Mouse (Mus musculus): ENCODE data around the gene Camk2g. TPM values are rescaled to one million over a fixed set of nuclear protein-coding genes. Genes with fewer than 3 reads are reported as not detected.

Camk2g gene
- total and polyA plus RNA-seq, 3 experiments: 36.8 to 41.0 (median 37.0) TPM

DNA sequence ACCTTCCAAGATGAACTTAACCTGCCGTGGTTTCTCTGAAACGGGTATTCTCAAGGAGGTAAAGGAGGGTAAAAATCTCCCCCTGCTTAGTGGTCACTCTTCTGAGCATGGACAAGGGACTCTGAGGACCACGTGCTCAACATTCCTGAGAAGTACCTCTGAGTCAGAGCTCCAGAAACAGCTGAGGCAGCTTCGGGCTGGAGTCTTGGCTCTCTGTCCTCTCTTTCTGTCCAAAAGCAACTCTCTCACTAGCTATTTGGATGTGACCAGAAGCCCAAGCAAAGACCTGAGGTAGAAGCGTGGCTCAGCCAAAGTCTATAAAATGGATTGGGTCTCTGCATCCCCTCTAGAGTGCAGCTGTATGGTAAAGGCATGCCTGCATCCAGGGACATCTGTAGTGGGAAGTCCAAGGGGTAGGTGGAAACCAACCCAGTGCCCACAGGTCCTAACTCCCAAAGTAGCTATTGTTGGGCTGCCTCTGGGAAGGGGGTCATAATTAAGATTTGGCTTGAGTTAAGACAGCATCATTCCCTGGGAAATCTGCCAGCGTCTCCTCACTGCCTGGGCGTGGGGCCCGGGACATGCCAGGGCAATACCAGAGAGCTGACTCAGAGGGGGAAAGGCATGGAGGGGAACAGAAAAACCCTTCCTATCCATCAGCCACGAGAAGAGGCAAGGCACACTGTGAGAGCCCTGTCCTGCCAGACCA, 11.2 kb upstream of the Camk2g start:
- Histone ChIP-seq H3K27me3 (ENCODE audit: control insufficient read depth, insufficient read depth, low read length) (no peaks in the 10 kb centered on the region), H3K4me1 (ENCODE audit: control insufficient read depth, insufficient read depth, low read length) (peaks cover 15% of the 10 kb centered on the region), H3K9ac (ENCODE audit: low read depth, low read length) (no peak overlapping the region), H3K79me2 (replicated peaks; ENCODE audit: control insufficient read depth, insufficient read depth, low read length) (no peaks in the 10 kb centered on the region), H3K36me3 (ENCODE audit: control insufficient read depth, insufficient read depth, low read length) (no peaks in the 10 kb centered on the region), H3K4me3 (no peak overlapping the region), H3K27ac (peak overlapping the region; percentile 24)
- intact Hi-C loops (cut with DNase I): loop anchor here (2.0 to 10.0 kb wide), 4 partner anchors 124 to 310 kb away; partner anchors contain the start of gene Vcl
- 13% methylated on average over 9 of the region's 9 CpGs for WGBS
- TF ChIP-seq EP300 (IDR thresholded peaks at IDR 0.05; ENCODE audit: insufficient read depth, low read depth, low read length): 0 out of 2 replicates have a peak, but pooled peaks have one; percentile 17
- no peak for TF ChIP-seq CTCF (IDR thresholded peaks at IDR 0.05)
- DNase-seq: peak; percentile 80 to 87

DNA sequence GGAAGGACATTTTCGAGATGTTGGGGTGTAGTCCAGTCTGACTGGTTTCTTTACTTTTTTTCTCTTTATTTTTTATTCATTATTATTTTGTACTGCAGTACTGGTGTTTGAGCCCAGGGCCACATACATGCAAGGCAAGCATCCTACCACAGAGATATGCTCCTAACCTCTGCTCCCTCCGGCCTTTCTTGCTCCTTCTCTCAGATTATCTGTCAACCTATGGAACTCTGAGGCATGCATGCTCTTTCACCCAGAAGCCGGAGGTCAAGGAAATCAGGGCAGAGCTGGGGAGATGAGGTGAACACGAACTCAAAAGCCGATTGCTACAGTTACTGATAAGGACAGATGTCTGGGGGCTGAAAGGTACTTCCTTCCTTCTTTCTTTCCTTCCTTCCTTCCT, 10.6 kb upstream of the Camk2g start:
- Histone ChIP-seq H3K4me1 (ENCODE audit: control insufficient read depth, insufficient read depth, low read length) (peaks cover 15% of the 10 kb centered on the region), H3K27me3 (ENCODE audit: control insufficient read depth, insufficient read depth, low read length) (no peaks in the 10 kb centered on the region), H3K9ac (ENCODE audit: low read depth, low read length) (no peak overlapping the region), H3K4me3 (no peak overlapping the region), H3K27ac (peak overlapping the region; percentile 24; the same call in 1 of the 2 replicates), H3K36me3 (ENCODE audit: control insufficient read depth, insufficient read depth, low read length) (no peaks in the 10 kb centered on the region), H3K79me2 (replicated peaks; ENCODE audit: control insufficient read depth, insufficient read depth, low read length) (no peaks in the 10 kb centered on the region)
- no peak for DNase-seq
- intact Hi-C loops (cut with DNase I): loop anchor here (2.0 to 10.0 kb wide), 4 partner anchors 124 to 310 kb away; partner anchors contain the start of gene Vcl
- TF ChIP-seq CTCF (IDR thresholded peaks at IDR 0.05) (no peak), EP300 (IDR thresholded peaks at IDR 0.05; ENCODE audit: insufficient read depth, low read depth, low read length) (no peak), POLR2A (IDR thresholded peaks at IDR 0.05; ENCODE audit: insufficient read depth, low read depth, low read length) (no peak)
- WGBS: 49% methylated on average over 5 of the region's 5 CpGs

DNA sequence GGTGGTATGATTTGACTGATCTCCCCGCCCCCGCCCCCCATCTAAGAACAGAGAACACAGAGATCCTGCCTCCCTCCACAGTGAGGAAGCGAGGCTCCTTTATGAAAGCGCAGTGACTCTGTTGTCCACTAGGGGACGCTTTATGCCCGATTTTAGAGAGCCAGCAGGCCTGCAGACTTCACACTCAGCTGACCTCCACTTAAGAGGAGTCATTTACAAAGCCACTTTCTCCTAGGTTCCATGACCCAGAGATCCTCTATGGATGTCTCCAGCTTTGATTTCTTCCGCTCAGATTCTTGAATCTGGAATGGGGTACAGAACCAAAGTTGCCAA, 9.7 kb upstream of the Camk2g start:
- 6% methylated on average over 7 of the region's 7 CpGs for WGBS
- intact Hi-C loops (cut with DNase I): loop anchor here (1.0 to 10.0 kb wide), 3 partner anchors 70 to 311 kb away; no protein-coding TSS in a partner anchor
- Histone ChIP-seq H3K27me3 (ENCODE audit: control insufficient read depth, insufficient read depth, low read length) (no peaks in the 10 kb centered on the region), H3K27ac (peak overlapping the region; percentile 8; the same call in 1 of the 2 replicates), H3K4me3 (no peak overlapping the region), H3K36me3 (ENCODE audit: control insufficient read depth, insufficient read depth, low read length) (no peaks in the 10 kb centered on the region), H3K9ac (ENCODE audit: low read depth, low read length) (no peak overlapping the region), H3K79me2 (replicated peaks; ENCODE audit: control insufficient read depth, insufficient read depth, low read length) (no peaks in the 10 kb centered on the region), H3K4me1 (ENCODE audit: control insufficient read depth, insufficient read depth, low read length) (peaks cover 15% of the 10 kb centered on the region)
- TF ChIP-seq POLR2A (IDR thresholded peaks at IDR 0.05; ENCODE audit: insufficient read depth, low read depth, low read length): no peak
- peak; percentile 99 for TF ChIP-seq EP300 (IDR thresholded peaks at IDR 0.05; ENCODE audit: insufficient read depth, low read depth, low read length)
- TF ChIP-seq CTCF (IDR thresholded peaks at IDR 0.05): peak; percentile 89
- DNase-seq: peak; percentile 81 to 83

- no peak for DNase-seq
- no peak for TF ChIP-seq EP300 (IDR thresholded peaks at IDR 0.05; ENCODE audit: insufficient read depth, low read depth, low read length)
- TF ChIP-seq POLR2A (IDR thresholded peaks at IDR 0.05; ENCODE audit: insufficient read depth, low read depth, low read length): no peak
- TF ChIP-seq CTCF (IDR thresholded peaks at IDR 0.05): no peak
- H3K27ac ChIP-seq: peak overlapping the region; percentile 8; the same call in 1 of the 2 replicates
- peaks cover 15% of the 10 kb centered on the region for H3K4me1 ChIP-seq (ENCODE audit: control insufficient read depth, insufficient read depth, low read length)
- H3K9ac ChIP-seq (ENCODE audit: low read depth, low read length): no peak overlapping the region
- intact Hi-C loops (cut with DNase I): loop anchor here (1.0 to 10.0 kb wide), 3 partner anchors 70 to 312 kb away; no protein-coding TSS in a partner anchor
- WGBS: 19% methylated on average over 2 of the region's 2 CpGs
- H3K36me3 ChIP-seq (ENCODE audit: control insufficient read depth, insufficient read depth, low read length): no peaks in the 10 kb centered on the region
- no peaks in the 10 kb centered on the region for H3K27me3 ChIP-seq (ENCODE audit: control insufficient read depth, insufficient read depth, low read length)
- no peak overlapping the region for H3K4me3 ChIP-seq
- no peaks in the 10 kb centered on the region for H3K79me2 ChIP-seq (replicated peaks; ENCODE audit: control insufficient read depth, insufficient read depth, low read length)
Measured at GRCm38 (mm10) chr14:20802926-20803605, 9.2 kb upstream of the Camk2g start.

DNA sequence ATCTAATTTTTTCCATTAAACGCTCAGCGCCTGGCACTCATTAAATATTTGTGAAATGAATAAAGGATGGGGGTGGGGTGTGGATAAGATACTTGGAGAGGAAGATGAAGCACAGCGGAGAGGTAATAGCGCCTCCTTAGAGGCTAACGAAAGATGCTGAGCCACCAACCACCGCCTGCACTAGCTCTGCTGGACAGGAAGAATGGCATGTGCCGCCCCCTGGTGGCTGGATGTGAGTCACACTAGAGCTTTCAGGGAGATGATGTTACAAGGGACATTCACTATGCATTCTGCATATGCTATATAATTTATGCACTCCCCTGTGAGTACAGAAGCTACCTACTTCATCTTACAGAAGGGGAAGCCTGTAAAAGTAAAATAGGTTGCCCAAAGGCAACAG, 4.9 kb upstream of the Camk2g start:
- Histone ChIP-seq H3K79me2 (replicated peaks; ENCODE audit: control insufficient read depth, insufficient read depth, low read length) (no peaks in the 10 kb centered on the region), H3K36me3 (ENCODE audit: control insufficient read depth, insufficient read depth, low read length) (no peaks in the 10 kb centered on the region), H3K27ac (no peak overlapping the region), H3K4me1 (ENCODE audit: control insufficient read depth, insufficient read depth, low read length) (peaks cover 3% of the 10 kb centered on the region; the same call in 1 of the 2 replicates), H3K4me3 (no peak overlapping the region), H3K9ac (ENCODE audit: low read depth, low read length) (no peak overlapping the region), H3K27me3 (ENCODE audit: control insufficient read depth, insufficient read depth, low read length) (no peaks in the 10 kb centered on the region)
- DNase-seq: peak; percentile 87 to 93
- intact Hi-C loops (cut with DNase I): loop anchor here (1.0 kb wide), 1 partner anchor 32 kb away; no protein-coding TSS in a partner anchor
- TF ChIP-seq EP300 (IDR thresholded peaks at IDR 0.05; ENCODE audit: insufficient read depth, low read depth, low read length) (peak; percentile 95), POLR2A (IDR thresholded peaks at IDR 0.05; ENCODE audit: insufficient read depth, low read depth, low read length) (no peak), CTCF (IDR thresholded peaks at IDR 0.05) (peak; percentile 96)
- 3% methylated on average over 7 of the region's 7 CpGs for WGBS

All from heart, adult 2 months (tissue).